Comparison of ENCODE assay signal across 16 mouse cellular contexts in the genomic region with DNA sequence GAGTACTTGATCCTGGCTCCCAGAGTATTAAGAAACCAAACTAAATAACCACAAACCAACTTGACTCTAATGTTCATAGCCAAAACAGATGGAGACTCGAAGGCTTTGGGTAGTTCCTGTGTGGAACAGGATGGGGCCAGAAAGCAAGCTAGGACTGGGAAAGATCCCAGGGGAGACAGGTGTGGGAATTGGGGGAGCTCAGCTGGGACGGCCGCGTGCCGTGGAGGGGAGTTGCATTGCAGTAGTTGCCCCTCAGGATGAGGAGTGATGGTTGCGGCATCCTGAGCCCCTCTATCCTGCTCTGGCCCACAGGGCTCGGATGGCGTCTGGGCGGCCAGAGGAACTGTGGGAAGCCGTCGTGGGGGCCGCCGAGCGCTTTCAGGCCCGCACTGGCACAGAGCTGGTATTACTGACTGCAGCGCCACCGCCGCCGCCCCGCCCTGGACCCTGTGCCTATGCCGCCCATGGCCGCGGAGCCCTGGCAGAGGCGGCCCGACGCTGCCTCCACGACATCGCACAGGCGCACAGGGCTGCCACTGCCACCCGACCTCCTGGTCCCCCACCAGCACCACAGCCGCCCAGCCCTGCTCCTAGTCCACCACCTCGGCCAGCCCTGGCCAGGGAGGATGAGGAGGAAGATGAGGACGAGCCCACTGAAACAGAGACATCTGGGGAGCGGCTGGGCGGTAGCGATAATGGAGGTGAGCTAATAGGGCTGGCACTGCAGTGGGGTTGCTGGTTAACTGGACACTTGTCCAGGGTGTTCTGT. TPM values are rescaled to one million over a fixed set of nuclear protein-coding genes. Genes with fewer than 3 reads are reported as not detected.
A peak's percentile ranks its signal among the peaks of the same experiment; 100 is the strongest.
DNase-seq lines count a peak whose midpoint lies in the region; ATAC-seq and TF ChIP-seq lines count a peak whose summit lies in the region.
"Had no signal": no experiment of that assay in that cellular context is flagged by ENCODE, and none has a peak within 500 bp of the region (broad histone marks: within the 10 kb centered on the region; RNA-seq: fewer than 3 reads in every experiment).

No protein-coding gene starts in this region.

- H3K9me3 ChIP-seq in hindbrain, embryonic 13.5 days, result no peaks in the 10 kb centered on the region
- H3K9me3 ChIP-seq in hindbrain, embryonic 16.5 days (ENCODE audit: control insufficient read depth, low read length), result no peaks in the 10 kb centered on the region
- H3K9me3 ChIP-seq in E14TG2a.4 (ENCODE audit: low read length), result no peaks in the 10 kb centered on the region
- H3K9me3 ChIP-seq in embryonic facial prominence, embryonic 12.5 days, result no peaks in the 10 kb centered on the region
- H3K9me3 ChIP-seq: heart, embryonic 15.5 days had no signal

- 0 out of 2 replicates have a peak overlapping the region, but pooled peaks have one; percentile 4 for H3K4me2 ChIP-seq in hindbrain, embryonic 13.5 days
- H3K4me2 ChIP-seq in hindbrain, embryonic 16.5 days (ENCODE audit: low read length), result no peak overlapping the region
- H3K4me2 ChIP-seq in embryonic facial prominence, embryonic 12.5 days (replicated peaks), result no peak overlapping the region

- H3K4me3 ChIP-seq in hindbrain, embryonic 13.5 days, result no peak overlapping the region
- no peak overlapping the region for H3K4me3 ChIP-seq in hindbrain, embryonic 16.5 days (ENCODE audit: low read length)
- H3K4me3 ChIP-seq in E14TG2a.4 (replicated peaks; ENCODE audit: low read length), result peak overlapping the region; percentile 81
- 0 out of 2 replicates have a peak overlapping the region, but pooled peaks have one; percentile 5 for H3K4me3 ChIP-seq in embryonic facial prominence, embryonic 12.5 days
- H3K4me3 ChIP-seq: heart, embryonic 15.5 days had no signal

- peak overlapping the region; percentile 39; the same call in 1 of the 2 replicates for H3K9ac ChIP-seq in hindbrain, embryonic 13.5 days
- no peak overlapping the region for H3K9ac ChIP-seq in hindbrain, embryonic 16.5 days (ENCODE audit: low read depth, low read length)
- H3K9ac ChIP-seq in embryonic facial prominence, embryonic 12.5 days, result no peak overlapping the region
- H3K9ac ChIP-seq: heart, embryonic 15.5 days had no signal

- ATAC-seq in hindbrain, embryonic 13.5 days (ENCODE audit: low FRiP score), result no peak
- ATAC-seq in hindbrain, embryonic 16.5 days, result no peak
- no peak for ATAC-seq in embryonic facial prominence, embryonic 12.5 days (ENCODE audit: insufficient number of reproducible peaks, insufficient read depth, low FRiP score, low TSS enrichment)
- ATAC-seq: forebrain, embryonic 16.5 days; Patski had no signal

- peaks cover 64% of the 10 kb centered on the region for H3K4me1 ChIP-seq in hindbrain, embryonic 13.5 days (replicated peaks)
- H3K4me1 ChIP-seq in hindbrain, embryonic 16.5 days (ENCODE audit: control insufficient read depth, insufficient read depth, low read depth, low read length), result peaks cover 32% of the 10 kb centered on the region
- peaks cover 69% of the 10 kb centered on the region for H3K4me1 ChIP-seq in E14TG2a.4 (replicated peaks; ENCODE audit: low read depth, low read length)
- H3K4me1 ChIP-seq in embryonic facial prominence, embryonic 12.5 days, result peaks cover 38% of the 10 kb centered on the region

- no peaks in the 10 kb centered on the region for H3K27me3 ChIP-seq in hindbrain, embryonic 13.5 days
- H3K27me3 ChIP-seq in hindbrain, embryonic 16.5 days (replicated peaks; ENCODE audit: control insufficient read depth, insufficient read depth, low read length), result no peaks in the 10 kb centered on the region
- no peaks in the 10 kb centered on the region for H3K27me3 ChIP-seq in E14TG2a.4 (ENCODE audit: insufficient read depth, low read length)
- no peaks in the 10 kb centered on the region for H3K27me3 ChIP-seq in embryonic facial prominence, embryonic 12.5 days
- H3K27me3 ChIP-seq: heart, embryonic 15.5 days; Patski had no signal

- H3K27ac ChIP-seq in hindbrain, embryonic 13.5 days, result no peak overlapping the region
- no peak overlapping the region for H3K27ac ChIP-seq in hindbrain, embryonic 16.5 days (ENCODE audit: low read depth, low read length)
- 0 out of 2 replicates have a peak overlapping the region, but pooled peaks have one; percentile 25 for H3K27ac ChIP-seq in embryonic facial prominence, embryonic 12.5 days
- H3K27ac ChIP-seq: heart, embryonic 15.5 days; kidney, postnatal 0 days; macrophage had no signal

- DNase-seq in cerebellum, adult 9-11 months, result peak; percentile 70
- DNase-seq in cerebellum, postnatal 14 days, result no peak
- DNase-seq in right cerebral cortex, adult 2 months (ENCODE audit: low spot score in 2 of 2), result no peak
- no peak for DNase-seq in Muller cell, postnatal 12 days (ENCODE audit: inconsistent ontology term)
- DNase-seq: cerebellum, postnatal 25 days; gastrocnemius, postnatal 14 days; lung, adult 18-20 months had no signal

- TF ChIP-seq CTCF in E14TG2a.4 (conservative IDR thresholded peaks at IDR 0.05; ENCODE audit: low read length), result no peak

- peaks cover 17% of the 10 kb centered on the region for H3K36me3 ChIP-seq in hindbrain, embryonic 13.5 days
- H3K36me3 ChIP-seq in hindbrain, embryonic 16.5 days (ENCODE audit: control insufficient read depth, insufficient read depth, low read length), result no peaks in the 10 kb centered on the region
- peaks cover 37% of the 10 kb centered on the region for H3K36me3 ChIP-seq in E14TG2a.4 (ENCODE audit: insufficient read depth, low read length)
- H3K36me3 ChIP-seq in embryonic facial prominence, embryonic 12.5 days, result peaks cover 13% of the 10 kb centered on the region; the same call in 1 of the 2 replicates

- WGBS in hindbrain, embryonic 13.5 days, result 90% methylated on average over 36 of the region's 36 CpGs
- 90% methylated on average over 36 of the region's 36 CpGs for WGBS in hindbrain, embryonic 16.5 days
- WGBS in embryonic facial prominence, embryonic 12.5 days, result 93% methylated on average over 36 of the region's 36 CpGs

RNA-seq across cellular contexts. Expression of gene Tbc1d17, which starts 3.6 kb away (rescaled TPM):
- polyA plus RNA-seq in hindbrain, embryonic 13.5 days (2015; fragmentation: Nextera tagmentation; extraction: Ambion mirVana), result 108 and 112 TPM in 2 replicates
- polyA plus RNA-seq in hindbrain, embryonic 16.5 days (2015; fragmentation: Nextera tagmentation; extraction: Ambion mirVana), result 112 and 120 TPM in 2 replicates
- 94.3 and 105 TPM in 2 replicates for polyA plus RNA-seq in embryonic facial prominence, embryonic 12.5 days (2016; fragmentation: Nextera tagmentation; extraction: Ambion mirVana)

RNA-seq across cellular contexts. Expression of gene Akt1s1, which starts 3.7 kb away (rescaled TPM):
- 86.8 and 93.7 TPM in 2 replicates for polyA plus RNA-seq in hindbrain, embryonic 13.5 days (2015; fragmentation: Nextera tagmentation; extraction: Ambion mirVana)
- 90.7 and 92.8 TPM in 2 replicates for polyA plus RNA-seq in hindbrain, embryonic 16.5 days (2015; fragmentation: Nextera tagmentation; extraction: Ambion mirVana)
- 116 and 120 TPM in 2 replicates for polyA plus RNA-seq in embryonic facial prominence, embryonic 12.5 days (2016; fragmentation: Nextera tagmentation; extraction: Ambion mirVana)

RNA-seq across cellular contexts. Expression of gene Pnkp, which starts 4.5 kb away (rescaled TPM):
- 34.1 and 35.8 TPM in 2 replicates for polyA plus RNA-seq in hindbrain, embryonic 13.5 days (2015; fragmentation: Nextera tagmentation; extraction: Ambion mirVana)
- polyA plus RNA-seq in hindbrain, embryonic 16.5 days (2015; fragmentation: Nextera tagmentation; extraction: Ambion mirVana), result 30.1 and 34.0 TPM in 2 replicates
- 29.0 and 30.4 TPM in 2 replicates for polyA plus RNA-seq in embryonic facial prominence, embryonic 12.5 days (2016; fragmentation: Nextera tagmentation; extraction: Ambion mirVana)

RNA-seq across cellular contexts. Expression of gene Ptov1, which starts 17.1 kb away (rescaled TPM):
- 495 and 503 TPM in 2 replicates for polyA plus RNA-seq in hindbrain, embryonic 13.5 days (2015; fragmentation: Nextera tagmentation; extraction: Ambion mirVana)
- 389 and 459 TPM in 2 replicates for polyA plus RNA-seq in hindbrain, embryonic 16.5 days (2015; fragmentation: Nextera tagmentation; extraction: Ambion mirVana)
- 696 and 750 TPM in 2 replicates for polyA plus RNA-seq in embryonic facial prominence, embryonic 12.5 days (2016; fragmentation: Nextera tagmentation; extraction: Ambion mirVana)

RNA-seq across cellular contexts. Expression of gene Atf5, which starts 36.0 kb away (rescaled TPM):
- polyA plus RNA-seq in hindbrain, embryonic 13.5 days (2015; fragmentation: Nextera tagmentation; extraction: Ambion mirVana), result 3.5 and 4.2 TPM in 2 replicates
- 2.7 and 2.9 TPM in 2 replicates for polyA plus RNA-seq in hindbrain, embryonic 16.5 days (2015; fragmentation: Nextera tagmentation; extraction: Ambion mirVana)
- polyA plus RNA-seq in embryonic facial prominence, embryonic 12.5 days (2016; fragmentation: Nextera tagmentation; extraction: Ambion mirVana), result 5.3 and 5.8 TPM in 2 replicates

Comparison
In these comparisons a context has a peak if more than half of its experiments do, and no peak if none do; other contexts are left out.
1. H3K4me3 ChIP-seq: peak in E14TG2a.4 (single experiment) and embryonic facial prominence, embryonic 12.5 days (single experiment); none in hindbrain, embryonic 13.5 days (single experiment) and hindbrain, embryonic 16.5 days (single experiment).